Mouse (Mus musculus): ENCODE measurements around the gene Casp7.

GRCm38 (mm10) chr19:56387726-56388302, 9.1 kb upstream of the Casp7 start:
- TF ChIP-seq POLR2A (IDR thresholded peaks at IDR 0.05; ENCODE audit: borderline replicate concordance, insufficient read depth, low read length) = no peak
- TF ChIP-seq CTCF (IDR thresholded peaks at IDR 0.05; ENCODE audit: borderline replicate concordance, insufficient read depth, low read depth, low read length) = no peak

All from cerebellum, adult 2 months (tissue).